Mouse (Mus musculus) neural tube, embryonic 15.5 days (tissue): ENCODE results near the gene Ube3b. TPM values are rescaled to one million over a fixed set of nuclear protein-coding genes. Genes with fewer than 3 reads are reported as not detected.

ENCODE experiments used
- ATAC-seq: fragments of 200-750 bp; cut with Nextera tagmentation; 2 replicates; pipeline ENCODE4 v1.8.0; 2017; ENCODE audit warnings: mild to moderate bottlenecking, moderate TSS enrichment, moderate library complexity; ENCODE audit not compliant: low FRiP score
- H3K27ac ChIP-seq: fragments of 300-500 bp; sonication (generic); replicated peaks from 2 replicates; pipeline ENCODE4 v1.5.1; 2015; ENCODE audit warnings: mild to moderate bottlenecking, inconsistent platforms
- H3K27me3 ChIP-seq: fragments of 300-500 bp; sonication (generic); replicated peaks from 2 replicates; pipeline ENCODE4 v1.6.1; 2015; ENCODE audit warnings: inconsistent platforms
- H3K36me3 ChIP-seq: fragments of 300-500 bp; sonication (generic); 2 replicates; pipeline ENCODE4 v1.6.1; 2015; ENCODE audit warnings: inconsistent platforms
- H3K4me1 ChIP-seq: fragments of 300-500 bp; sonication (generic); 2 replicates; pipeline ENCODE4 v1.6.1; 2015; ENCODE audit warnings: inconsistent platforms
- H3K4me2 ChIP-seq: fragments of 300-500 bp; sonication (generic); 2 replicates; pipeline ENCODE4 v1.6.1; 2015; ENCODE audit warnings: inconsistent platforms, mild to moderate bottlenecking, moderate library complexity
- H3K4me3 ChIP-seq: fragments of 300-500 bp; sonication (generic); replicated peaks from 2 replicates; pipeline ENCODE4 v1.5.1; 2015; ENCODE audit warnings: mild to moderate bottlenecking, inconsistent platforms
- H3K9ac ChIP-seq: fragments of 300-500 bp; sonication (generic); replicated peaks from 2 replicates; pipeline ENCODE4 v1.6.1; 2015; ENCODE audit warnings: mild to moderate bottlenecking, inconsistent platforms
- H3K9me3 ChIP-seq: fragments of 300-500 bp; sonication (generic); replicated peaks from 2 replicates; pipeline ENCODE4 v1.6.1; 2016; ENCODE audit warnings: inconsistent platforms
- WGBS: fragments of 180-500 bp; shearing (Covaris S2); methylation state at CpG from one replicate; pipeline ENCODE4 v1.1.7; 2015; ENCODE audit warnings: mixed read lengths; 5-methylcytosine and 5-hydroxymethylcytosine counted together
- polyA plus RNA-seq: library from polyadenylated mRNA; unstranded; fragments of >200 nt; fragmentation: Nextera tagmentation; extraction: Ambion mirVana; gene quantifications from 2 replicates; pipeline ENCODE4 v1.2.1, GENCODE M21; 2015

Gene Ube3b
- polyA plus RNA-seq, 1 experiment from 2014 or later: 35.5 TPM

DNA sequence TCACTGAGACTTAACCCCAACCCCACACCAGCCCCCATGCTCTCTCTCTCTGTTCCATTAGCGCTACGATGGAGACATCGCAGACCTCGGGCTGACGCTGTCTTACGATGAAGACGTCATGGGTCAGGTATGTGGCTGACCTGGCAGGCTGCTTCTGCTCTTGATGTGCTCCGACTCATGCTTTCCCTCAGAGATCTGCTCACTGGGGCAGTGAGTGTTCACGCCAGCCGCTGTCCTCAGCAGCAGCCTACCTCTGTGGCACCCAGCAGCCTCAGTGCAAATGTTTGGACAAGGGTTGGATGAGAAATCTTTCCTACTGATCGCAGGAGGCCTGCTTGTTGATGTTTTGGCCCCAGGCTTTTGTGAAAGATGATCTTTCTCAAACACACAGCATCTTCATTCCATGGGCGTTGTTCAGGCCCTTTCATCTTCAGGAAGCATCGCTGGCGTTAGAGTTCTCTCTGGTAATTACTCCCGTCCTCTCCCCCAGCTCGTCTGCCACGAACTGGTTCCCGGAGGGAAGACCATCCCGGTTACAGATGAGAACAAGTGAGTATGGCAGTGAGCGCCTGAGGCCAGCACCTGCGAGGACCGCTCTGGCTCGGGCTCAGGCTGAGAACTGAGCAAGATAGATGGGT is 32.1 kb downstream of the Ube3b start:
- Histone ChIP-seq H3K9ac (no peak overlapping the region), H3K9me3 (no peaks in the 10 kb centered on the region), H3K4me1 (no peaks in the 10 kb centered on the region), H3K27me3 (no peaks in the 10 kb centered on the region), H3K27ac (no peak overlapping the region), H3K36me3 (peaks cover 99% of the 10 kb centered on the region), H3K4me2 (no peak overlapping the region), H3K4me3 (no peak overlapping the region)
- no peak for ATAC-seq
- WGBS: 82% methylated on average over 23 of the region's 23 CpGs

DNA sequence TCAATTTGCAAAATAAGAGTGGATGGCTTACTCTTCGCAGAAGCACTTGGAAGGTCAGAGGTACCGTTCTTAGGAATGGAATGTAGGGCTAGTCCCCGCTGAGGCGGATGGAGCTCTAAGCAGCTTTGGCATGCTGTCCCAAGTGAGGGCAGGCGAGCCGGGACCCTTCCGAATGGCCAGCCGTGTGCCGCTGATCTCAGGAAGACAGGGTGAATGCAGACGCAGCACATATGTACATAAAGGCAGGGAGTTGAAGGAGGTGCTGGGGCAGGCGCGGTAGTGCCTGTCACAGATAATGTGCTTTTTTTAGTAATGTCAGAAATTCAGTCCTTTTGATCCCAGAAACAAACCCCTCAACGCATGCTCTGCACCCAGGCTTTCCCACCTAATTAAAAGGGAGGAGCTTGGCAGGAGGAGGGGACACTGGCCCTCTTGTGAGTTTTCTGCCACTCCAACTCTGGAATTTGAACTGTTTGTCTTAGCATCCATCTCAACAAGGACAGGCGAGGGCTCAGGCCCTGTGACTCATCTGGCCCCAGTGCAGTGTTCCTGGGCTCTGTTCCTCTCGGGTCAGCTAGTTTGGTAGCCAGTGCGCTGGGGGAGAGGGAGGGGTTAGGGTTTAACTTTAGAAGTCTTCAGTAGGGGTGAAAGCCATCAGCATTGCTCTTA is 32.8 kb downstream of the Ube3b start:
- ATAC-seq: no peak
- WGBS: 87% methylated on average over 16 of the region's 16 CpGs
- Histone ChIP-seq H3K4me1 (no peaks in the 10 kb centered on the region), H3K4me3 (no peak overlapping the region), H3K36me3 (peaks cover 99% of the 10 kb centered on the region), H3K9me3 (no peaks in the 10 kb centered on the region), H3K4me2 (no peak overlapping the region), H3K27me3 (no peaks in the 10 kb centered on the region), H3K9ac (no peak overlapping the region), H3K27ac (no peak overlapping the region)

DNA sequence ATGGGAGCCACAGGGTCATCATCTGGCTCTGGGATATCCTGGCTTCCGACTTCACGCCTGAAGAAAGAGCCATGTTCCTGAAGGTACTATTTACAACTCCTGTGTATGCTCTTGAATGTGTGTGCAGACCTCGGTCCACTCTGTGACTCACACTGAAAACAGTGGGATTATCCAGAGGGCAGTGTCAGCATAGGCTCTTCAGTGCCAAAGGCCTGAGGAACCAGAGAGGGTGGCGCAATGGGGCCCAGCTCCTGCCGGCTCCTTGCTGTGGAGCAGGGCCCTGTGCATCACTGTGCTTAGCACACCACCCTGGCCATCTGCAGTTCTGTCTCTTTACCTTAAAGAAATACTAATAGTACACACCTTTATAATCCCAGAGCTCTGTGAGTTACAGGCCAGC is 35.2 kb downstream of the Ube3b start:
- no peaks in the 10 kb centered on the region for H3K4me1 ChIP-seq
- no peak overlapping the region for H3K9ac ChIP-seq
- H3K4me2 ChIP-seq: no peak overlapping the region
- WGBS: 98% methylated on average over 5 of the region's 5 CpGs
- no peak overlapping the region for H3K27ac ChIP-seq
- H3K27me3 ChIP-seq: no peaks in the 10 kb centered on the region
- H3K36me3 ChIP-seq: peaks cover 99% of the 10 kb centered on the region
- ATAC-seq: no peak
- H3K9me3 ChIP-seq: no peaks in the 10 kb centered on the region
- no peak overlapping the region for H3K4me3 ChIP-seq

DNA sequence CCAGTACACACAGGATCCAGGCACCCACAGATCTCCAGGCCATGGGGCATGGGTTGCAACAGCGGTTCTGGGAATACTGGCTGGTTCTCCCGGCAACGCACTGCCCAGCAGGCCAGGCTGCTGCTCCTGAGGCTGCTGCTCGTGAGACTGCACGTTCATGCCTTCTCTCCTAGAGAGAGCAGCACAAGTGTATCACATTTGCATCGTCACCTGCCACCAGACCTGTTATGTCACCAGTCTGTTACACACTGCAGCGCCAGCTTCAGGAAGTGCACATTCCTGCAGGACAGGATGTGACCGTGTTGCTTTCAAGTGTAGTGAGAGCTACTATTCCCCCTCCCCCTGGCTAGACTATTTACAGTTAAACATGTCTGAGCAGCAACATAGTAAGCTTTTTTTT is 36.4 kb downstream of the Ube3b start:
- Histone ChIP-seq H3K27ac (no peak overlapping the region), H3K36me3 (peaks cover 96% of the 10 kb centered on the region), H3K9me3 (no peaks in the 10 kb centered on the region), H3K4me3 (no peak overlapping the region), H3K4me1 (no peaks in the 10 kb centered on the region), H3K27me3 (no peaks in the 10 kb centered on the region), H3K9ac (no peak overlapping the region), H3K4me2 (no peak overlapping the region)
- no peak for ATAC-seq
- WGBS: 91% methylated on average over 8 of the region's 8 CpGs

DNA sequence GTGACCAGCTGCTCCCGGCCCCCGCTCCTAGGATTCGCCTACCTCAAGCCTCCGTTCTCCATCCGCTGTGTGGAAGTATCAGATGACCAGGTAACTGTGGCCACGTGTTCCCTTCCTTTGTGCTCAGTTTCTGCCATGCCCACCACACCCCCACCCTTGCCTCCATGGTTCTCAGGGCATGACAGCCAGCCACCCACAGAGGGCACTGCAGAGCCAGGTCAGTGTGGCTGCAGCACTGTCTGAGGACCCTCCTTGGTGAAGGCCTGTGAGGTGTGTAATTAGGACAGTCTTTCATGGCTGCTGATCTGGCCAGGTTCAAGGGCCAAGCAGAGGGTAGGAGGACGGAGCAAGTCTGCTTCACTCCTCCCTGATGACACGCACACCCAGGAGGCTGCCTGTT is 38.1 kb downstream of the Ube3b start:
- Histone ChIP-seq H3K36me3 (peaks cover 79% of the 10 kb centered on the region), H3K4me1 (peaks cover 12% of the 10 kb centered on the region; the same call in 1 of the 2 replicates), H3K27me3 (no peaks in the 10 kb centered on the region), H3K9ac (no peak overlapping the region), H3K27ac (no peak overlapping the region), H3K4me2 (no peak overlapping the region), H3K4me3 (no peak overlapping the region), H3K9me3 (no peaks in the 10 kb centered on the region)
- WGBS: 85% methylated on average over 8 of the region's 8 CpGs
- no peak for ATAC-seq

DNA sequence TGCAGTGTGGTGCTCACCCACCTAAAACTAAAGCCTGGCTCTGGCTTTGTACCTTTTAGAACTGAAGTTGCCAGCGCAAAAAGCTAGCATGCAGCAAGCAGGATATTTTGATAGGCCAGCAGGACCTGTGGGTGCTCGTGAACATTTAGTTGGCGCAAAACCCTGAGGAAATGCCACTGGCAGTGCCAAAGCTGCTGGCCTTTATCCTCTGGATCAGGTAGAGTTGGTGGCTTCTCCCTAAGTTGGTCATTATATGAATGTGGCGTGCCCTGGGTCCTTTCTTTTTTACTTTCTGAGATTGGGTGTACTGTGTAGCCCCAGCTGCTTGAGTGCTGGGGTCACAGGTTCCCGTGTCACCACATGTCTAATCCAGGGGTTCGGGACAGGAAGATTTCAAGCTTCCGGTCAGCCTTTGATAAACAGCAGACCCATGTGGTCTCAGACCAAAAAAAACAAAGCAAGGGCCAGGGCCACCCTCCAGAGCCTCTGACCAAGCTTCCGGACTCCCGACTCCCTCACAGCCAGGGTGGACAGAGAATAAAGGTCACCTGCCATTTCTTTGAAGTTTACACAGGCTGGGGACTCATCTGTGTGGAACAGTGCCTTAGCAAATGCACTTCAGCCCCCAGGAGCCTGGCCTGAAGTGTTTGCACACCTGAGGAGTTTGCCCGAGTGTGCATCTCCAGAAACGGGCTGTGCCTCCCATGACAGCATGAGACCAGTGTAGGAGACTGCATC is 41.3 kb downstream of the Ube3b start:
- Histone ChIP-seq H3K4me2 (no peak overlapping the region), H3K4me1 (peaks cover 20% of the 10 kb centered on the region), H3K27me3 (no peaks in the 10 kb centered on the region), H3K27ac (no peak overlapping the region), H3K9ac (no peak overlapping the region), H3K9me3 (no peaks in the 10 kb centered on the region), H3K4me3 (no peak overlapping the region), H3K36me3 (peaks cover 48% of the 10 kb centered on the region)
- ATAC-seq: no peak
- WGBS: 81% methylated on average over 11 of the region's 11 CpGs

DNA sequence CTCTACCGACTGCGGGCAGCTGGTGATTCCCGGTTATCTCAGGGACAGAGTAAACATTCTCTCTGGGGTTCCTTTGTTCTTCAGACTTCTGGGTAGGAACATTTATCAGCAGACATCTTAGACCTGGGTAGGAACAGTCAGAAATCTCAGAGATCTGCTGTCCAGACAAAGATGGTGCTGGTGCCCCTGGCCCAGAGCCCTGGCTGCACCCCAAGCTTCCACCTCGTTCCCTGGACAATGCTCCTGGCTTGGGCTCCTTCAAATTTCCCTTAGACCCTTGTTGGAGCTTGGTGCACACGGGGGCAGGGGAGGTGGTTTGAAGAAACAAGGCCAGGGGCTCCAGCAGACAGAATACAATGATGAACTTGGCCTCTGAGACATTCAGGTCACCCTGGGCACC is 42.2 kb downstream of the Ube3b start:
- Histone ChIP-seq H3K9me3 (no peaks in the 10 kb centered on the region), H3K27me3 (no peaks in the 10 kb centered on the region), H3K4me3 (no peak overlapping the region), H3K4me2 (no peak overlapping the region), H3K36me3 (peaks cover 39% of the 10 kb centered on the region), H3K9ac (no peak overlapping the region), H3K27ac (no peak overlapping the region), H3K4me1 (peaks cover 23% of the 10 kb centered on the region)
- no peak for ATAC-seq
- WGBS: 35% methylated on average over 5 of the region's 5 CpGs

DNA sequence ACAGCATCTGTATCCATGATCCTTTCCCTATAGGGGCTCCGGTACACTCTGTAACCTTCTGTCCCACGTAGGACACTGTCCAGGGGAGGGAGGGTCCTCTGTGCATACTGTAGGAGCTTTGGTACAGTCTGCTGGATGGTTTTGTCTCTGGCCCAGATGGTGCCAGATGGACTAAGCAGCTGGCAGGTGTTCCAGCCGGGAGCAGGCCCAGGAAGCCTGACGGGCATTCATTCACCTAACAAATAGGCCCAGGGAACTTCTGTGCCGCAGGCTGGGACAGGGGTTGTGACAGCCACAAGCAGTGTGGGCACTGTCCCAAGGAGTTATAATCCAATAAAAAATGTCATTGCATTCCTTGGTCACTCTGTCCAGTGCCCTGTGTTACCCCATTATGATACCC is 43.6 kb downstream of the Ube3b start:
- Histone ChIP-seq H3K27ac (no peak overlapping the region), H3K4me3 (no peak overlapping the region), H3K36me3 (peaks cover 26% of the 10 kb centered on the region), H3K9me3 (no peaks in the 10 kb centered on the region), H3K4me2 (no peak overlapping the region), H3K9ac (no peak overlapping the region), H3K27me3 (no peaks in the 10 kb centered on the region), H3K4me1 (peaks cover 33% of the 10 kb centered on the region)
- whole genome bisulfite sequencing: 50% methylated on average over 5 of the region's 5 CpGs
- no peak for ATAC-seq

DNA sequence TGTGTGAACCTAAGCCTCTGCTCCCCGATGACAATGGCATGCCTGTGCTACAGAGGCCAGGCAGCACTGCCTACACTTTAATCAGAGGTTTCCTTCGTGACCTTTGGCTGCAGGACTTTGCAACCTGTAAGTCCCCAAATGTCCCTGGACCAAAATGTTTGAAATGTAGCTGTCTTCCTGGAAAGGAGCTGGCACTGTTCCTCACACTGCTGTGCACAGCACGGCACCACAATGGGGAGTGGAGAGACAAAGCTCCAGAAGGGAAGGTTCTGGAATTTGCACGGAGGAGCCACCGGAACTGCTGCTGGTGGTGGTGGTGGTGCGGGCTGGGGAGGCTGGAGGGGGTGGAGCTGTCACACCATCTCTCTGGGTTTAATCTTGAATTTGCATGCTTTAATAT is 46.3 kb downstream of the Ube3b start:
- Histone ChIP-seq H3K9ac (no peak overlapping the region), H3K4me1 (peaks cover 40% of the 10 kb centered on the region), H3K27me3 (no peaks in the 10 kb centered on the region), H3K36me3 (no peaks in the 10 kb centered on the region), H3K4me3 (no peak overlapping the region), H3K9me3 (no peaks in the 10 kb centered on the region), H3K4me2 (no peak overlapping the region), H3K27ac (peak overlapping the region; percentile 24; the same call in 1 of the 2 replicates)
- WGBS: 63% methylated on average over 6 of the region's 6 CpGs
- no peak for ATAC-seq

DNA sequence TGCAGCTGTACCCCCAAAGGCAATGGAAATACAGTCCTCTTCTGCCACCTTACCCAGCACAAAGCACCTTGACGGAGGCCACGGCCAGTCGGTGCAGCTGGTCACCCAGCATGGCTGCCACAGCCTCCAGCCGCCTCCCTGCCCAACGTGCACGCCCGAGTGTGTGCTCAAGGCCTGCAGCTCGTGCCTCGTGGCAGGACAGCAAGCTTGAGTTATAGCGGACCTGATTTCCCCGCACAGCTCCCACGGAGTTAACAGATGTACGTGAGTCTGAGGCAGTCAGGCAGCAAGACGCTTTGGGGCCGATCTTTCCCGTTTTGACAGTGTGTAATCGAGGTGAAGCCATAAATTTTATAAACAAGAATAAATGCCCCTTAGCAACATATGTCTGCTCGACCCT is 48.2 kb downstream of the Ube3b start:
- no peak overlapping the region for H3K4me2 ChIP-seq
- H3K9ac ChIP-seq: peak overlapping the region; percentile 37; the same call in 1 of the 2 replicates
- no peak overlapping the region for H3K4me3 ChIP-seq
- WGBS: 39% methylated on average over 18 of the region's 18 CpGs
- peak overlapping the region; percentile 60 for H3K27ac ChIP-seq
- peaks cover 27% of the 10 kb centered on the region for H3K4me1 ChIP-seq
- H3K9me3 ChIP-seq: no peaks in the 10 kb centered on the region
- H3K27me3 ChIP-seq: no peaks in the 10 kb centered on the region
- ATAC-seq: no peak
- H3K36me3 ChIP-seq: no peaks in the 10 kb centered on the region

DNA sequence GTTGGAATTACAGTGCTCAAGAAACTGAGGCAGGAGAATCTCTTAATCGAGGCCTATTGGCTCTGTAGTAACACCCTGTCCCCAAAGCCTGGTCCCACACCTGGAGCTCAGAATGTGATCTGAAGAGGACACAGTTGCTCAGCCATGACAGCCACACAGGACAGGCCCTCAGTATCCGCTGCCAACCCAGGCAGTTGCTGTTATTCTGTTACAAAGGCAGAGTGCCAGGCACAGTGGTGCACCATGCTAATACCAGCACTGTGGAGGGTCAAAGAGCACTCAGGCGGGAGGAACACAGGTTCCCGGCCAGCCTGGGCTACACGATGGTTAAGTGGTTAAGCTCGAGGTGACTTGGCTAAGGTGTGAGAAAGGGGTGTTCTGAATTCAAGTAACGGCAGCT is 49.4 kb downstream of the Ube3b start:
- no peak overlapping the region for H3K27ac ChIP-seq
- 85% methylated on average over 7 of the region's 7 CpGs for WGBS
- H3K9me3 ChIP-seq: no peaks in the 10 kb centered on the region
- H3K27me3 ChIP-seq: no peaks in the 10 kb centered on the region
- peaks cover 6% of the 10 kb centered on the region for H3K36me3 ChIP-seq
- ATAC-seq: no peak
- no peak overlapping the region for H3K9ac ChIP-seq
- no peak overlapping the region for H3K4me3 ChIP-seq
- H3K4me1 ChIP-seq: peaks cover 23% of the 10 kb centered on the region
- no peak overlapping the region for H3K4me2 ChIP-seq

DNA sequence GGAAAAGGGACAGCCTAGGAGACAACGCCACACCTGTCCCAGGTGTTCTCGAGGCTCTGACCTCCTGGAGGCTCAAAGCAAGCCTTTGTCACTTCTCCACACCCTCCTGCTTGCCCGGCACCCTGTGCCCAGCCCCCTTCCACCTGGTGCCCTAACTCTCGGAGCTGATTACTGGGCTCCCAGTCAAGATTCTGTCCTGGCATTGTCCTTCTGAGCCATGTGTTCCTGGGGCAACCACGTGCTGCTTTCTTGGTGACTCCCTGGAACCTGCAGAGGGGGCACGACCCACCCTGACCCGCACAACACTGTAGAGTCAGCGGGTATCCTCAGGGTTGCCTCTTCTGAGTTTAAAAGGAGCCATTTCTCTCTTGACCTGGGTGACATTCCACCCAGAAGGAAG is 54.0 kb downstream of the Ube3b start:
- ATAC-seq: no peak
- no peaks in the 10 kb centered on the region for H3K9me3 ChIP-seq
- 91% methylated on average over 8 of the region's 8 CpGs for WGBS
- no peaks in the 10 kb centered on the region for H3K27me3 ChIP-seq
- H3K9ac ChIP-seq: no peak overlapping the region
- H3K27ac ChIP-seq: no peak overlapping the region
- H3K36me3 ChIP-seq: peaks cover 22% of the 10 kb centered on the region
- H3K4me2 ChIP-seq: no peak overlapping the region
- no peak overlapping the region for H3K4me3 ChIP-seq
- peaks cover 3% of the 10 kb centered on the region; the same call in 1 of the 2 replicates for H3K4me1 ChIP-seq
